Mouse (Mus musculus) kidney, postnatal 10 days (tissue): ENCODE measurements around the gene Cep104.

Experiments used
- DNase-seq: peaks from one replicate; pipeline ENCODE4 v3.0.0; 2021; ENCODE audit warnings: mixed read lengths

Cep104 gene

DNA sequence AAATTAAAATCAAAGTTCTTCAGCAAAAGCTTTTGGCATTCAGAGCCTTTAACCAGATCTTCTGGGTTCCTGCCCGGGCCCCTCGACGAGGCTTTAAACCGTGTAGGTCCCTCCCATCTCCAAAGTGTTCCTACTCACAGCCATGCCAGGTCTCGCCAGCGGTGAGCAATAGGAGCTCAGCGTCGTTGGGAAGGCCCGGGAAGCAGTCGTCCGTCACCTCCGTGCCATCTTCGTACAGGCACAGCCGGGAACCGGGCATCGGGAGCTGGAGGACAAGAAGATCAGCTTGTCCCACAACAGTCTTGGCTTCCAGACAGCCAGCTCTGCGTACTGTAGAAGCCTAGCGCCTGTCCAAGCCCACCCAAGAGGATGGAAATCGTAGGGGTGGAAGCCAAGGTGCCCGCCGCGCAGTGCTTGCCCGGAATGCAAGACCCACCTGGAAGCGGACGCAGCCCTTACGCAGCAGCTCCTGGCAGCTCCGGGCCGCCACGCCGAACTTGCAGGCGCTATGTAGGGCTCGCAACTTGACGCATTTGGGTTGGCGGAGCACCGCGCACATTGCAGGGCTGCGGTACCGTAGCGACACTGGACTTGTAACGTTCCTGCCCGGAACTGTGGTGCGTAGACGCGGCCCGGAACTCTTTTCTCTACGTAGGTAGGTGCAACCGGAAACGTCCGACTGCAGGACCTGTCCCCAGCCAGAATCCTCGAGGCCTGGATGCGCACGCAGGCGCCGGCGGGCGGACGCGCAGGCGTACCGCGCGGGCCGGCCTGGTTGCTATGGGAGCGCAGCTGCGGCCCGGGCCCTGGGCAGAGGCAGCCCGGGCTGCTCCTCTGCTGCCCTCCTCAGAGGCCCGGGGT is at the start of gene Cep104, which contains the start of gene Dffb:
Cep104 (plus strand) TSS at position 764 of the 861 bp plus-strand sequence.
Dffb (minus strand) TSS at position 696 of the 861 bp plus-strand sequence.
- peak; percentile 97 for DNase-seq

- DNase-seq = no peak
Measured at GRCm38 (mm10) chr4:153928772-153929299, 46.2 kb upstream of the Cep104 start.

- DNase-seq = no peak
Measured at GRCm38 (mm10) chr4:153929425-153929824, 45.6 kb upstream of the Cep104 start.

DNA sequence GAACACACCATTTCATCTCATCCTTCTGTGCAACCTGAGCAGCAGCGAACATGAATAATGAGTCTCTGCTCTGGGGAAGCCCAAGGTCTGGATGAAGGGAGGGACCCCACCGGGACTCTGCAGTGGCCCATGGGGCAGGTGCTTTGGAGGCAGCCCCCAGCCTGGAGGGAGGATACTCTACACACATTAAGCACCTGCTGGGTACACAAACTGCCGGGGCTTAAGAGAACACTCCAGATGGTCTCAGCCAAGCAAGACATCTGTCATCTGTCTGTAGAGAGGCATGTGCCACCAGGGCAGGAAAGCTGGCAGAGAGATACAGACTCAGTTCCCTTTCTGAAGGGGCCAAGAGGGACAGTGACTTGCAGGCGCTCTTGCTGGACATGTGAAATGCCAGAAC is 45.1 kb upstream of the Cep104 start:
- no peak for DNase-seq

DNA sequence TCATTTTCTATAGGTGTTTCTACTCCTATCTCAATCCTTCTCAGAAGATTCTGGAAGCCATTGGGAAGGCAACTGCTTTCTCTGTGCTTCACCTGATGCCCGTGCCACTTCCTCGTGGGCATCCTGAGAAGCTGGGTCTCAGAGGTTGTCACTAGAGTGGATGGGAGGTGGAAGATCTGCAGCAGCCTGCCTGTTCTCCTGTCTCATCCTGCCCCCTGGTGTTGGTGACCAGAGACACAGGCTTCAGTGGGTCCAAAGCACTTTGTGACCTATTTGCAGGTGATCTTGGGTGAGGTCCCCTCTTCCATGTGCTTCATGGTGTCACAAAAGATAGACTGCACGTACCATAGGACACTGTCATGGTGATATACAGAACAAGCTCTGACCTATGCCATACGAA is 31.8 kb upstream of the Cep104 start:
- DNase-seq = peak; percentile 59

DNA sequence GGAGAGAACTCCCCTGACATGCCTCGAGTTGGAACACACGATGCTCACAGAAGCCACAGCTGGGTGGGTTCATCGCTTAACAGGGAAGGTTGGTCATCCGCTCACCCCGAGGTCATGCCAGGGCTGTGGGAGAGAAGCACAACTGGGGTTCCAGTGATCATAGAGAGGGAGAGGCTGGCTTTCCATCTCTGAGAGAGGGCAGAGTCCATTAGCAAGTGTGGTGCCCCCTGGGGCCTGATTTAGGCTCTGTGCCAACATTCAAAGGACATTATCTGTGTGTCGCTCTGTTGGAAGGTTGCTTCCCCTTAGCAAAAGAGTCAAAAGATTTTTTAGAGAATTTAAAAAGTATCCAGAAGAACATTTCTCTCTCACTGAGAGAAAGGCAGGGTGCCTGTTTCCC is 30.7 kb upstream of the Cep104 start:
- DNase-seq = peak; percentile 15

DNA sequence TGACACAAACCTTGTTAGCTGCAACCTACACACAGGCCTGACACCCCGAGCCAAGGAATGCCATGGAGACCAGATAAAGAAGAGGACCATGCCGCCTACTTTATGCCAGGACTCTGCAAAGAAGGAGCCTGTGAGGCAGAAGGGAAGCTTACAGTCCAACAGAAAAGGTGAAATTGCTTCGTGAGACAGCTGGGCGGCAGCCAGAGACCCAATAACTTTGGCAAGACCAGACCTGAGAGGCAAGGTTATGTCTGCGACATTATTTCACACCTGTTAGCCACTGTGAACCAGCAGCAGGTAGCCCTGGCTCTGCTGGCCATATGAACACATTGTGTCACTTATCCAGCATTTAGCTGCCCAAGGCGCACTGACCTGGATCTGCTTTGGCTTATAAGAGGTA is 29.3 kb upstream of the Cep104 start:
- no peak for DNase-seq

- DNase-seq = no peak
Measured at GRCm38 (mm10) chr4:153950372-153950771, 24.6 kb upstream of the Cep104 start.

GRCm38 (mm10) chr4:153951150-153951549 is 23.8 kb upstream of the Cep104 start:
- no peak for DNase-seq

DNA sequence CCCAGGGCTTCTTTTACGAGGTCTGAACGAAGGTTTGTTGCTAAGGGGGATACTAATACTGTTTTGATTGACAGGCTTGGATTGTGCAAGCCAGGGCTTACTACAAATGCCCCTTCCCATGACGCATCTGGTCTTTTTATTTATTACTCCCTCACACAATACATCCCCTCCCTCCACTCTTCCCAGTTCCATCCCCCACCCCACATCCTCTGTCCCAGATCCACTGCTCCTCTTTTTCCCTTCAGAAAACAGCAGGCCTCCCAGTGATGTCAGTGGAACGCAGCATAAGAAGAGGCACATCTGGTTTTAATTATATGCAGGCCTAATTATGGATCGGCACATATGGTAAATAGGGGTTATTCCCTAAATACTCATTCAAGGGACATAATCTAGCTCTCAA is 23.3 kb upstream of the Cep104 start:
- DNase-seq = no peak

DNA sequence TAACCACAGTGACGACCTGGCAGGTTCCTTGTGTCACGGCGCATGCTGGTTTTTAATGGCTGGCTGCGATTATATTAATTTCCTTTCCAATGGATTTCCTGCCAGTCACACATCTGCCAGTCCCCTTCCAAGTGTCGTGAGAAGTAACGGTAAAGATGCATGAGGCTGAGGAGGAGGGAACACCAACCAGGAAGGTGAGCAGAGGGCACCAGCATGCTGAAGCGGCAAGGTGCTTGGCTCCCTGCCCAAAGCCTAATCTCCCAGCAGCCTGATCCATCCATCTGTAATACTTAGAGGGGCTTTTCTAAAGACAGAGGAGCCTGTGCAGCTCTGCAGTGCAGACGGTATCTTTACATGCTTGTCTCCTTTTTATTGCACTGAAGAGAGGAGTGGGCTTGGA is 19.3 kb upstream of the Cep104 start:
- DNase-seq = peak; percentile 19

- DNase-seq = peak; percentile 98
Measured at GRCm38 (mm10) chr4:153956569-153957405, 18.2 kb upstream of the Cep104 start, which contains the start of gene A430005L14Rik. Gene A430005L14Rik, plus strand, starts transcription at chr4:153957237.

DNA sequence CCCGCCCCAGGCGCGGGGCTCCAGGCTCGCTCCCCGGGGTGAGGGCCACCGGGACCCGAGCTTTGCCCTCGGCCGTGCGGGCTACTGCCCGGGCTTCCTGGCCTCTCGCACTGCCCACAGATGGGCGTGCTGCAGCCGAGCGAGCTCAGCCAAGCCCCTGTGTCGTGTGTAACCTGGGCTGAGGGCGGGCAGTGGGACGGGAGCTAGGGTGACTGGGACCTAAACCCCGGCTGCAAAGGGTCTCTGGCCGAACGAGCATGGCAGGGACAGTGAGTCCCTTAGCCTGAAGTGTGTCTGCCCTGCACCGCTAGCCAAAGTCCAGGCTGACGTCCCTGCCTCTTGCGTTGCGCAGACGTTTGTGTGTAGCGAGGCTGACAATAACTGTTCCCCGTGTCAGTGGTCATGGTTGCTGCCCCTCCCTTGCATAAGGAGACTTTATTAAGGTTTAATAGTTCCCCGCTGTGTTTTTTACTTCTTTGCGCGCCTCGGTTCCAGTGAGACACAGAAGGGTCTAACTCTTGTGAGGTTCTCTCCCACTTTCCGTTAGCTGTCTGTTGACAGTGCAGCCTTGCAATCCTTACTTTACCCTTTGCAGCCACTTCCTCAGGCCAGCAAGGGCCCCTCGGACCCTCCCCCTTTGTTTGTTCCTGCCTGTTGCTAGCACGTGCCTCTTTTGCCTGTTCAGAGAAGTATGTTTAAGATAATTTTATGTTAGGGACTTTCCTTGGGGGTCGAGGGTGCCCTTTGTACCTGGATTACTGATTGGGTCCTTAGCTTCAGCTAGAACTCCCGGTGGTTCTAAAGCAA is 17.3 kb upstream of the Cep104 start:
- DNase-seq = peak; percentile 18

DNA sequence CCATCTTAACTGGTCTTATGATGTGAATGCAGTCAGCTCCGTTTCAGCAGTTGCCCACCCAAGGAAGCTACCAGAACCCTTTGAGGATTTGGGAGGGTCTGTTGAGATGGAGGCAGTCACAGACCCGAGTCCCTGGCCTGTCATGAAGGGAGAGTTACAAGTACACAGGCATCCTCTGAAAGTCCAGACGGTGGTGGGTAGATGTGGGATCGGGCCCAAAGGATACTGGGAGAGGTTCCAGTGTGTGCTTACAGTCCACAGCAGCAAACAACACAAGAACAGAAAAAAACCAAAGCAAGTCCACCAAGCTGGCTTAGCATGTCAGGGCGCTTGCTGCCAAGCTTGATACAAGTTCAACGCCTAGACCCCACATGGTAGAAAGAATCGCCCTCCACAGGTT is 12.4 kb upstream of the Cep104 start:
- DNase-seq = no peak

GRCm38 (mm10) chr4:153966651-153967050 is 8.3 kb upstream of the Cep104 start:
- no peak for DNase-seq

- no peak for DNase-seq
Measured at GRCm38 (mm10) chr4:153967556-153967955, 7.4 kb upstream of the Cep104 start.

DNA sequence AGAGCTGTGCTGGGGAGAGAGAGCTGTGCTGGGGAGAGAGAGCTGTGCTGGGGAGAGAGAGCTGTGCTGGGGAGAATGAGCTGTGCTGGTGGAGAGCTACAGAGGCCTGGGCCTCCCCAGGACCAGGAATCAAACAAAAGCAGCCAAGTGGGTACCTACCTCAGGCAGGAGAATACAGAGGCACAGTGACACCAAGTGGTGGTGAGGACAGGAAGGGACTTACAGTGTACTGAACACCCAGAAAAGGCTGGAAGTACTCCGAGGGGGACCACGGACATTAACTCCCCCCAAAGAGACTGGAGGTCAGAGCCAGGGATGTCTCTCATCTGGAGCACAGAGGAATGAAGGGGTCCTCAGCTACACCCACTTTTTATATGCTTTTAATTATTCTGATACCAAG is 6.9 kb upstream of the Cep104 start:
- no peak for DNase-seq

DNA sequence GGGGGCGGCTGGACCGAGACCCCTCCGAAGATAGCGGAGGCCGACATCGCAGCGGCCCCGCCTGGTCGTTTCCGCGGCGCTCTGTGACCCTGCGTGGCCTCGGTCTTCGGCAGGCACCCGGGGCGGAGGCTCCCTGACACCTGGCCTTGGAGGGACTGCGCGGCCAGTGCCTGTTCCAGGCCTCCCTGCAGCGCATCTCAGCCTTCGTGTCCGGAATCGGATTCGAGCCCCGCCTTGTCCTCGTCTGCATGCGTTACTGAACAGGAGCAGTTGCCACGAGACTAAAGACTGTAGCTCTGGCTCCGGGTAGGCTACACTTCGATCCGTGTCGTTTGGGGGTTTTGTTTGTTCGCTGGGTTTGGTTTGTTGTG is 283 bp downstream of the Cep104 start:
- DNase-seq = no peak

GRCm38 (mm10) chr4:153975768-153976167 is 774 bp downstream of the Cep104 start:
- no peak for DNase-seq

DNA sequence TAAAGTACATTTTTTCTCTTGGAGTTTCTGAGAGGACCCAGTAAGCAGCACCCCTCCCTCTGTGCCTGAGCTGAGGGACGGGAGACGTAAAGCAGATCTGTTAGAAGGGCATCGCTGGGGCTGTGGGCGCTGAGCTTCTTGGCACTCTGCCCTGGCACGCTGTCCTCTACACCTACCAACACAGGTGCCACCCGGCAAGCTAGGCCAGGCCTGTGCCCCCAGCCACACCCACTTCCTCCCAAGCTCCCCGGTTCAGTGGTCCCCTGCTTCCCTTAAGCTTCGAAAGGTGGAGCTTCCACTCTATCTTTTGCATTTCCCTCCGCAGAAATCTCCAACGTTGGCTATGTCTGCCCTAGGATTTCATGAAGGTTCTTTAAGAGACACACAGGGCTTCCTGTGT is 4.2 kb downstream of the Cep104 start:
- DNase-seq = no peak

- DNase-seq = no peak
Measured at GRCm38 (mm10) chr4:153980470-153980869, 5.5 kb downstream of the Cep104 start.

DNA sequence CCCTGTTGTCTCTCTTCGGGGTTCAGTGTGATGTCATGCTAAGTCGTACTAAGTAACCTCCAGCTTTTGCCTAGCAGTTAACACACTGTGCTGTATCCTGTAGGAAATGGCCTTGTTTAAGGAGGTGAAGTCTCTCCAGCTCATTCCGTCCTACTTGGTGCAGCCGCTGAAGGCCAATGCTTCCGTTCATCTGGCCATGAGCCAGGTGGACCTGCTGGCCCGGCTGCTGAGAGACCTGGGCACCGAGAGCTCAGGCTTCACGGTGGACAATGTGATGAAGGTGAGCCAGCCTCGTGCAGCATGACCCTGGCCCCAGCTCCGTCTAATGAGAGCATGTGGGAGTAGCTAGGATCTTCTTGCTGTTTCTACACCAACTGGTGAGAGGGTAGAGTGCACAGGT is 17.7 kb downstream of the Cep104 start:
- no peak for DNase-seq

GRCm38 (mm10) chr4:153993505-153993904 is 18.5 kb downstream of the Cep104 start:
- no peak for DNase-seq
